Mouse (Mus musculus): Measurements from ENCODE around the gene Tmub1. TPM values are rescaled to one million over a fixed set of nuclear protein-coding genes. Genes with fewer than 3 reads are reported as not detected.

Gene Tmub1
- polyA plus RNA-seq, 1 experiment from 2014 or later: 19.6 TPM

DNA sequence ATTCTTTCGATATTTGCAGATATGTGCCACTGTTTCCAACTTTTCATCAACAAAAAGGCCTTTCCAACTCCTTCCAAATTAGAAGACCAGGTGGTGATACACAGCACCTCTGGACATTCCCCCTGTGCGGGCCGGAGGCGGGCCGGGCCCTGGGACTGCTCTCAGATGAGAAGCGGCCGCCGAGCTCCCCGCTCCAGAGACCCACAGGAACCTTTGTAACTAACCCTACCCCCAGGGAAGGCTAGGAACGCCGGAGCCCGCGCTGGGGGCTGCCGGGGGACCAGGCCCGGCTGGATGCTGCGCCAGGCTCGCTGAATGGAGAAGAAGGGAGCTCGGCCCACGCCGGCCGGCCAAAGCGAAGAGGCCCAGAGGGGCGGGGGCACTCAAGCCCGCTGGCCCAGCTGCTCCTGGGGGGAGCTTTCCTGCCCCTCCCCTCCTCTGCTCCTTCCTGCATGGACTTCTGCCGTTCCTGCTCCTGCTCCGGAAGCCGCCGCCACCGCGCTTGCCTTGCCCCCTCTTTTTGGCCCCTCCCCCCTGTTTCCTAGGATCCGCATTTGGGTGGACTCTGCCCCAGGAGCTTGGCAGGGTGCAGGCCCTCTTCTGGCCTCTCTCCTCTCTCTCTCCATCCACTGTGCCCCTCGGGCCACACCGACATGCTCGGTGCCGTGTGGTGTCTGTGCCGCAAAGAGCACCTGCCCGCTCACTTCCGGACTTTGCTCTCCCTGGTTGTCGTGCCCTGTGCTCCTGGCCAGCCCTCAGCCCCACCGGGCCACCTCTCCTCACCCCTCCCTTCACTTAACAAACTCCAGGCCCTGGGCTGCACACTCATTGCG is 34.8 kb upstream of the Tmub1 start:
- Histone ChIP-seq H3K36me3 (ENCODE audit: control insufficient read depth, insufficient read depth, low read length) (peaks cover 51% of the 10 kb centered on the region), H3K4me3 (ENCODE audit: low read length) (no peak overlapping the region), H3K27me3 (ENCODE audit: control insufficient read depth, insufficient read depth, low read depth, low read length) (no peaks in the 10 kb centered on the region), H3K4me1 (replicated peaks; ENCODE audit: control insufficient read depth, insufficient read depth, low read length) (peaks cover 5% of the 10 kb centered on the region), H3K9ac (ENCODE audit: low read length) (peak overlapping the region; percentile 24), H3K27ac (ENCODE audit: low read length) (no peak overlapping the region), H3K9me3 (ENCODE audit: control insufficient read depth, low read length) (no peaks in the 10 kb centered on the region), H3K4me2 (ENCODE audit: low read depth, low read length) (no peak overlapping the region)
- WGBS: 49% methylated on average over 41 of the region's 41 CpGs
- ATAC-seq (ENCODE audit: low read depth): peak; percentile 2; the same call in 1 of the 2 replicates

DNA sequence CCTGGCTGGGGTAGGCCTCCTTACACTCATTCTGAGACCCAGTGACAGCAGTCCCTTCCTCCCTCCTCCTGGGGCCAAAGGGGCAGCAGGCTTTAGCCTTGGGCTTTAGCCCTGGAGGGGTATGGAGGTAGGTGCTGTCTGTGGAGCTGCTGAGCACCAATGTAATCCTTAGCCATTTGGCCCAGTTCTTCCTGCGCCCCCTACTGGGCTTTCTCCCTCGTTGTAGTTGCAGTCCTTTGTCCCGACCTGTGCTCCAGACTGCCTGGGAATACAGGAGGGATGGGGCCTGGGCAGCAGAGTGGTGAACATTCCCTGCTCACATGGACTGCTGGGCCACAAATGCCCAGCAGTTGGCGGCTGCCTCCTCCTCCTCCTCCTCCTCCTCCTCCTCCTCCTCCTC is 34.0 kb upstream of the Tmub1 start:
- Histone ChIP-seq H3K9me3 (ENCODE audit: control insufficient read depth, low read length) (no peaks in the 10 kb centered on the region), H3K9ac (ENCODE audit: low read length) (no peak overlapping the region), H3K4me2 (ENCODE audit: low read depth, low read length) (no peak overlapping the region), H3K27ac (ENCODE audit: low read length) (no peak overlapping the region), H3K36me3 (ENCODE audit: control insufficient read depth, insufficient read depth, low read length) (peaks cover 49% of the 10 kb centered on the region), H3K27me3 (ENCODE audit: control insufficient read depth, insufficient read depth, low read depth, low read length) (no peaks in the 10 kb centered on the region), H3K4me3 (ENCODE audit: low read length) (no peak overlapping the region), H3K4me1 (replicated peaks; ENCODE audit: control insufficient read depth, insufficient read depth, low read length) (peaks cover 5% of the 10 kb centered on the region)
- 10% methylated on average over 3 of the region's 4 CpGs for WGBS
- ATAC-seq (ENCODE audit: low read depth): peak; percentile 39; the same call in 1 of the 2 replicates

DNA sequence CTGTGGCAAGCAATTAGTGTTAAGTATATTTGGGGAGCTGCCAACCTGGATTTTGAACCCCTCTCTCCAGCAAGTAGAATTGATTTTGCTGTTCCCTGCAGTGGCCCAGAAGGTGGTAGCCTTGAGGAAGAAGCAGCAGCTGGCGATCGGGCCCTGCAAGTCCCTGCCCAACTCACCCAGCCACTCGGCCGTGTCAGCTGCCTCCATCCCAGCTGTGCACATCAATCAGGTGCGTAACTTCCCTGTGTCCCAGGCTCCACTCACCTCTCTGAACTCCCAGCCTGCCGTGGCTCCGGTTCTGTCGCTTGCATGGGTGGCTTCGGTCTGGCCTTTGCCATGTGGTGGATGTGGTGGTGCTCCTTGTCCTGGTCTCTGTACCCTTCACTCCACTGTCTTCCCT is 30.3 kb upstream of the Tmub1 start:
- WGBS: 85% methylated on average over 9 of the region's 9 CpGs
- Histone ChIP-seq H3K4me2 (ENCODE audit: low read depth, low read length) (no peak overlapping the region), H3K27ac (ENCODE audit: low read length) (no peak overlapping the region), H3K36me3 (ENCODE audit: control insufficient read depth, insufficient read depth, low read length) (peaks cover 37% of the 10 kb centered on the region), H3K27me3 (ENCODE audit: control insufficient read depth, insufficient read depth, low read depth, low read length) (no peaks in the 10 kb centered on the region), H3K4me3 (ENCODE audit: low read length) (no peak overlapping the region), H3K9me3 (ENCODE audit: control insufficient read depth, low read length) (no peaks in the 10 kb centered on the region), H3K4me1 (replicated peaks; ENCODE audit: control insufficient read depth, insufficient read depth, low read length) (peaks cover 21% of the 10 kb centered on the region), H3K9ac (ENCODE audit: low read length) (no peak overlapping the region)
- ATAC-seq (ENCODE audit: low read depth): no peak

DNA sequence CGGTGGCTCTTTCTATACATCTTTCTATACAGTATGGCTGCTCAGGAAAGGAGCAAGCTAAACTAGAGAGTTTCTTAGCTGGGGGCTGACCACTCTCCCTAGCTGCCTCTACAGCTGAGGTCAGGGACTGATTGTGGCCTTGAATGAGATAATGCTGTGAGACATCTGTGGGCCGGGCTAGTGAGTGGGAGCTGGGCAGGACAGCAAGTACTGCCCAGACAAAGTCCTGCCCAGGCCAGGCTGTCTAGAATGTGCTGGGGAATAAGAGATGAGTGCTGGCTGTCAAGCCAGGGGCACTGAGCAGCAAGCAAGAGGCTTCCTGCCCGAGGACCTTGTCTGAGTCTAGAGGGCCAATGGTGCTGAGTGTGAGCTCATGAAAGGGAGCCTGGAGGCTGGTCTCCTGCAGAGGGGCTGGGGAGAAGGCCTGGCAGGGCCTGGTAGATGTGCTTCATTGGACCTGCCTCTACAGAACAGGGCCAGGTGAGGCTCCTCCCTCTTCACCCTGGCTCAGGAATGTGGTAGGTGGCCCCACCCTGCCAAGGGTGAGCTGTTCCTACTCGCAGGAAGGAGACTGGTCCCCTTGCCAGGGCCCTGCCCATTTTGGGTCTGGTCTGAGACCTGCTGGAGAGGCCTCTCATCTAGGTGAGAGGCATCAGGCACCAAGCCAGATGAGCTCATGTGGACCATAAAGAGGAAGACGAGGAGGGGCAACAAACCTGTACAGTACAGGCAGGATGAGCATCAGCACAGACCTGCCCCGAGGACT is 28.0 kb upstream of the Tmub1 start:
- peak; percentile 83 for ATAC-seq (ENCODE audit: low read depth)
- H3K4me1 ChIP-seq (replicated peaks; ENCODE audit: control insufficient read depth, insufficient read depth, low read length): peaks cover 22% of the 10 kb centered on the region
- peak overlapping the region; percentile 95 for H3K27ac ChIP-seq (ENCODE audit: low read length)
- WGBS: 58% methylated on average over 6 of the region's 6 CpGs
- H3K9me3 ChIP-seq (ENCODE audit: control insufficient read depth, low read length): no peaks in the 10 kb centered on the region
- H3K9ac ChIP-seq (ENCODE audit: low read length): peak overlapping the region; percentile 80
- H3K4me2 ChIP-seq (ENCODE audit: low read depth, low read length): peak overlapping the region; percentile 77
- peak overlapping the region; percentile 65 for H3K4me3 ChIP-seq (ENCODE audit: low read length)
- H3K36me3 ChIP-seq (ENCODE audit: control insufficient read depth, insufficient read depth, low read length): peaks cover 26% of the 10 kb centered on the region
- no peaks in the 10 kb centered on the region for H3K27me3 ChIP-seq (ENCODE audit: control insufficient read depth, insufficient read depth, low read depth, low read length)

DNA sequence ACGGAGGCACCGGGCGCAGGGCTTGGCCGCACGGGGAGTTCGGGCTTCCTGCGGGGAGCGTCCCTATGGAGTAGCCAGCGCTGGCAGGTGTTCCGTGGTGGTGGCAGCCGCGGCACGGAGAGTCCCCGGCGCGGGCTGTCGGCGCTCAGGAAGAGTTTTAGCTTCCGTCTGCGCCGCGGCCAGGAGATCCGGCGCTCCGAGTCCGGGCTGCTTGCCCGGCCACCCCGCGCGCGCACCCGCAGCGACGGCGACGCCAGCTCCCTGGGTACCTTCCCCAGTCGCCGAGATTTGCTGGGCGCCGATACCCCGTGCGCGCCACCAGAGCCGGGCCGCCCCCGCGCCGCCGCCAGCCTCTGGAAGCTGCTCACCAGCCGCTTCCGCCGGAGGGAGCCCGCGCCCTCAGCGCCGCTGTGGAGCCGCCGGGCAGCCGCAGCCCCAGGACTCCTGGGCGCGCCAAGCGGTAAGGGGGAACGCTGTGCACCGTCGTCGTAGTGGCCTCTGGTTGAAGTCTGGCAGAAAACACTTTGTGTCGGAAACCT is 27.1 kb upstream of the Tmub1 start:
- H3K4me3 ChIP-seq (ENCODE audit: low read length): peak overlapping the region; percentile 65
- peak; percentile 0; the same call in 1 of the 2 replicates for ATAC-seq (ENCODE audit: low read depth)
- H3K9me3 ChIP-seq (ENCODE audit: control insufficient read depth, low read length): no peaks in the 10 kb centered on the region
- peak overlapping the region; percentile 80 for H3K9ac ChIP-seq (ENCODE audit: low read length)
- 5% methylated on average over 55 of the region's 67 CpGs for WGBS
- H3K4me1 ChIP-seq (replicated peaks; ENCODE audit: control insufficient read depth, insufficient read depth, low read length): peaks cover 22% of the 10 kb centered on the region
- peaks cover 18% of the 10 kb centered on the region for H3K36me3 ChIP-seq (ENCODE audit: control insufficient read depth, insufficient read depth, low read length)
- peak overlapping the region; percentile 77 for H3K4me2 ChIP-seq (ENCODE audit: low read depth, low read length)
- H3K27me3 ChIP-seq (ENCODE audit: control insufficient read depth, insufficient read depth, low read depth, low read length): no peaks in the 10 kb centered on the region
- peak overlapping the region; percentile 95 for H3K27ac ChIP-seq (ENCODE audit: low read length)

DNA sequence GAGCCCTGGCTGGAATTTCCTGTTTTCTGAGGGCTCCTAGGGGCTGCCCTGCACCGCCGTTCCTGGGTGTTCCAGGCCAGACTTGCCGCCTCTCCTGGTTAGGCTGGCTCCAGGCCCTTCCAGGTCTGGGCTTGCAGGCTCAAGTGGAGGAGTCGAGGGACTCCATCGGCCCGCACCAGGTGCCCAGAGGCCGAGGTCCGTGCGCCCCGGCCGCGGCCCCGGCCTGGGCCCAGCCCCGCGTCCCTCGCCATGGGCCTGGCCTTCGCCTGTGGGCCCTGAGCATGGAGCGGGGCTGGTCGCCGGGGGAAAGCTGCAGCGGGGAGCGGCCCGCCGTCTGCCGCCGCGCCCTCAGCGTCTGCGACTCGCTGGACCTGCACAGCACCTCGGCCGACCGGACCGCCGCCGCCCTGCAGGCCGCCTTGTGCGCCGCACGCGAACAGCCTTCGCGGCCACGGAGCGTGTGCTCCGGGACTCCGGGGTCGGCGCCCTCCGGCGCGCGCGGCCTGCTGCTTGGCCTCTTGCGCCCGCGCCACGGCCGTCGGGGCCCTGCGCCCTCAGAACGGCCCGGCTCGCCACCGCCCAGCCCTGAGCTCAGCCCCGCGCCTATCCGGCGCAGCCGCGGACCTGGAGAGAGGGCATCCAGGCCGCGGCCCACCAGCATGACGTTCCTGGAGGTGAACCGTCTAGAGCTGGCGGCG is 26.5 kb upstream of the Tmub1 start:
- peak overlapping the region; percentile 77 for H3K4me2 ChIP-seq (ENCODE audit: low read depth, low read length)
- H3K4me1 ChIP-seq (replicated peaks; ENCODE audit: control insufficient read depth, insufficient read depth, low read length): peaks cover 22% of the 10 kb centered on the region
- WGBS: 3% methylated on average over 49 of the region's 77 CpGs
- peak overlapping the region; percentile 95 for H3K27ac ChIP-seq (ENCODE audit: low read length)
- H3K9ac ChIP-seq (ENCODE audit: low read length): peak overlapping the region; percentile 80
- no peaks in the 10 kb centered on the region for H3K27me3 ChIP-seq (ENCODE audit: control insufficient read depth, insufficient read depth, low read depth, low read length)
- ATAC-seq (ENCODE audit: low read depth): peak; percentile 68
- peak overlapping the region; percentile 65 for H3K4me3 ChIP-seq (ENCODE audit: low read length)
- peaks cover 13% of the 10 kb centered on the region for H3K36me3 ChIP-seq (ENCODE audit: control insufficient read depth, insufficient read depth, low read length)
- no peaks in the 10 kb centered on the region for H3K9me3 ChIP-seq (ENCODE audit: control insufficient read depth, low read length)

DNA sequence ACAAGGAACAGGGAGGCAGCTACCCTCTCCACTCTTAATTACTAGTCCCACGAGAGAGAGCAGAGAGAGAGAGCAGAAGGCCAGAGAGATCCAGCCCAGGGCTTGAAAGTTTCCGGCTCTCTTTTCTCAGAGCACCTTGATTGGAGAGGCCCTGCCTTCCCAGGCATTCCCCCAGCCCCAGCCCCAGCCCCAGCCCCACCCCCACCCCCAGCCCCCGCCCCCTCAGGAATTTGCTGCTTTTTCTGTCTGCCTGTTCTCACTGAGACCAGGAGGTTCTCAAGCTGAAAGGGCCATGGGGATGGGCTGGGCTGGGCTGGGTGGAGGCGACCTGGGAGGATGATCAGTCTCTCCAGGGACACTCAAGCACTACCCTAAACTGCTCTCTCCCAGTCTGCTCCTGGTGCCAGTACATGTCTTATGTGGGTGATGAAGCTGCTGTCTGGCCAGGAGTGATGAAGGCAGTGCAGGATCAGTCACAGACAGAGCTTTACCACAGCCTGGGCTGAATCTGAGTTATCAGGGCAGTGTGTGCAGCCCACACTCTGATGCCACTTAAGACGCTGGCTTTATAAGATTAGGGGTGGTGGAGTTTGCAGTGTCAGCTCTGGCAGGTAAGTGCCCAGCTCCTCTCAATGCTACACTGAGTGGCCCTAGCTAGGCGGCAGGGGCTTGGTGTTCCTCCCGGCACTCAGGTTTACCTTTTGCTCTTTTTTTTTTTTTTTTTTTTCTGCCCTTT is 25.4 kb upstream of the Tmub1 start:
- H3K9me3 ChIP-seq (ENCODE audit: control insufficient read depth, low read length): no peaks in the 10 kb centered on the region
- peaks cover 22% of the 10 kb centered on the region for H3K4me1 ChIP-seq (replicated peaks; ENCODE audit: control insufficient read depth, insufficient read depth, low read length)
- H3K4me2 ChIP-seq (ENCODE audit: low read depth, low read length): peak overlapping the region; percentile 77
- peak overlapping the region; percentile 95 for H3K27ac ChIP-seq (ENCODE audit: low read length)
- no peak overlapping the region; the same call in none of the 2 replicates for H3K4me3 ChIP-seq (ENCODE audit: low read length)
- WGBS: 30% methylated on average over 7 of the region's 7 CpGs
- H3K36me3 ChIP-seq (ENCODE audit: control insufficient read depth, insufficient read depth, low read length): peaks cover 8% of the 10 kb centered on the region
- H3K9ac ChIP-seq (ENCODE audit: low read length): peak overlapping the region; percentile 50
- peak; percentile 32 for ATAC-seq (ENCODE audit: low read depth)
- H3K27me3 ChIP-seq (ENCODE audit: control insufficient read depth, insufficient read depth, low read depth, low read length): no peaks in the 10 kb centered on the region

DNA sequence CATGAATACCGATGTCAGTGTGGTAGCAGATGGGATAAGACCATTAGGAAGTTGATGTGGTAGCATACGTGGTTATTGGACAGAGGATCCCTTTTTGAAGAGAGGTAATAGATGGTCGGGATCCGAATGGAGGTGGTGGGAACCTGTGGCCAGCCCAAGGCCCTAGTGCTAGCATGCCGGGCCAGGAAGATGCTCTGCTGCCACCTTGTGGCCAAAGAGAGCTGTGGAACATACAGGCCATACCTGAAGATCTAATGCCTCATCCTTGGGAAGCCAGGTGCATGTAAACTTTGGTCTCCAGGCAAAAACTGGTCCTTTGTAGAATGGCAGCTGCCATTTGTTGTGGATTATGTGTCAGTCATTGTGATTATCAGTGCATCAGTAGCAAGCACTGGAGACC is 22.9 kb upstream of the Tmub1 start:
- no peak overlapping the region for H3K4me3 ChIP-seq (ENCODE audit: low read length)
- no peak overlapping the region for H3K9ac ChIP-seq (ENCODE audit: low read length)
- no peaks in the 10 kb centered on the region for H3K36me3 ChIP-seq (ENCODE audit: control insufficient read depth, insufficient read depth, low read length)
- no peak overlapping the region for H3K4me2 ChIP-seq (ENCODE audit: low read depth, low read length)
- H3K27ac ChIP-seq (ENCODE audit: low read length): no peak overlapping the region
- peaks cover 22% of the 10 kb centered on the region for H3K4me1 ChIP-seq (replicated peaks; ENCODE audit: control insufficient read depth, insufficient read depth, low read length)
- H3K9me3 ChIP-seq (ENCODE audit: control insufficient read depth, low read length): no peaks in the 10 kb centered on the region
- WGBS: 10% methylated on average over 5 of the region's 5 CpGs
- ATAC-seq (ENCODE audit: low read depth): 0 out of 2 replicates have a peak, but pooled peaks have one; percentile 21
- H3K27me3 ChIP-seq (ENCODE audit: control insufficient read depth, insufficient read depth, low read depth, low read length): no peaks in the 10 kb centered on the region

Data from lung, embryonic 16.5 days (tissue).